ENCODE assay signal across 13 mouse cellular contexts in genomic region chr10:107217376-107218235, GRCm38 (mm10). TPM values are rescaled to one million over a fixed set of nuclear protein-coding genes. Genes with fewer than 3 reads are reported as not detected.
"Had no signal": no experiment of that assay in that cellular context is flagged by ENCODE, and none has a peak within 500 bp of the region (broad histone marks: within the 10 kb centered on the region; RNA-seq: fewer than 3 reads in every experiment).

No protein-coding gene starts in this region.

- DNase-seq: retina, postnatal 1 day; right cerebral cortex, adult 18-20 months; right cerebral cortex, postnatal 14 days; right cerebral cortex, postnatal 25 days; right cerebral cortex, postnatal 4 days; spleen, adult 18-20 months; thymus, adult 18-20 months; thymus, adult 2 months; thymus, postnatal 14 days; thymus, postnatal 25 days; thymus, postnatal 36 days; thymus, postnatal 4 days had no signal

RNA-seq across cellular contexts. Expression of gene Lin7a, which starts 53.9 kb away (rescaled TPM):
- total RNA-seq: neutrophil, adult 5-6 weeks had no signal
